Mouse (Mus musculus): ENCODE results near the gene Rps12. TPM values are rescaled to one million over a fixed set of nuclear protein-coding genes. Genes with fewer than 3 reads are reported as not detected.

Rps12 gene
- total RNA-seq (2023; ENCODE audit: inconsistent age): 794 to 1,463 TPM (median 1,064 TPM) in 4 replicates

DNA sequence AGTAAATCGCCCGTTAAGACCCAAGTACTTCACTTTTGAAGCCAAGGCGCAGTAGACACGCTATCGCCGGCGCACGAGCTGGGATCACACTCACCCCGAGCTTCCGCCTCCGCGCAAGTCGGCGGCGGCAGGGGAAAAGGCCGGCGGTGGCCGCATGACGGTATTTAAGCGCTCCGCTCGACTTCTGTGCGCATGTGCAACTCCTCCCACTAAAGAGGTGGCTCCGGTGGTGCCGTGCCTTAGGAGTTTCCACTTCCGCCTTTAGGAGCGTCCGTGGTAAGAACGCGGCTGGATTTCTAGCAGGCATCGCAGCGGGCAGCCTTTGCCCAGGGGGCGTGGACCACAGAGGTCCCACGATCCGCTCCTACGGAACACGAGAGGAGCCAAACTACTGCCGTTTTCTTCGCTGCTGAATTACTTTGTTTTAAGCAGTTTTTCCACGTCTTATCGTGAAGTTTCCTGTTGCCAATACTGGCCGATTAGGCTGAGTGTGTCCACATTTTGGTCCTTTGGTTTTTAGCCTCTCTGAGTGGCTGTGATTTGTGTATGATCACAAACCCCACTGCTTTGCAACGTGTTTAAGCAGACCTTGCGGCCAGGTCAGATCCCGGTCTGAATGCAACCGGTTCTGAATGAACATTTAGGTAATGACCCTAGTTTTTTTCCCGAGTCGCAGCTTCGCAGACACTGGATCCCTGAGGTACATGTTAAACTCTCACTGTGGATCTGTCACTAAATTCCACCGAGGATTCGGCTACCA lies at the start of gene Rps12:
TSS of gene Rps12 (minus strand) at position 214 of the 760 bp plus-strand sequence.

DNA sequence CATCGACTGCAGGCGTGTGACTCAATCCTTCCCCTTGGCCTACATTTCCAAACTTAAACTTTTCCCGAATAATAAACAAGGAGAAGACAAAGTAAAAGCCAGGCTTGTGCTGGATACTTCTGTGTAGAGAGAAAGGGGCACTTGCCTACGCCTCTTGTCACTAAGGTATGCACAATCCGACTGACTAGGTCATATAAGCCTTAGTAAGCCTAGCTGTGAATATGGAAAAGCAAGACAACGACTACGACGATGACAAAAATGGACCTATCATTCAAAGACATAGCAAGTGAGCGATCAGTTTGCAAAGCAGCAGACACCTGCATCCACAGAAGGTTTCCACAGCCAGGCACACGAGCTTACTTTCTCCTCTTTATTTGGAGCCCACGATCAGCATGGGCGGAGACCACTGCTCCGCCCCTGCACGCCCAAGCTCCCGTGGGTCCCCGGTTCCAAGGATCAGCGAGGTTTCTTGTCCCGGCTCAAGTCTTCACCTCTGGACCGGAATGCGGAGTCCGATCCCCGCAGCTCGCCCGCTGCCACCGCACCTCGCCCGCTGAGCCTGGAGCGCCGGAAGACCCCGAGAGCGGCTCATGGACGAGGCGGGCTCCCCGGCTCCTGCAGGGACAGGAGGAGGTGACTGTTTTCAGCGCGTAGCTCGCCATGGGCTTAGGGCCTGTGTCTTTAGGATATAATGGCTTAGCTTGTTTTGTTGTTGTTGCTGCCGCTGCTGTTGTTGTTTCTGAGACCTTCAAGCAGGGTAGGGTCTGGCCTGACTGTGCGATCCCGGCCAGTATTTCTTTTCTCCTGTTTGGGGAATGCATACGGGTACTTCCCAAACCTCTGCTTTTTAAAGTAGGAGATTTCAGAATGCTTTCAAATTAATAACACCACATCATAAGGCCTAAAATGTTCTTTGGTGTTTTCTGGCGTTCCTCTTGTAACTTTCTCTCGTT lies 9.8 kb upstream of the Rps12 start, which contains the start of gene Slc18b1:
TSS of gene Slc18b1 (plus strand) at position 436 of the 953 bp plus-strand sequence.

Other genes starting within 250 kb of the Rps12 start
- 0.16 to 0.45 TPM in 2 of 4 replicates, not detected in the others for gene Slc18b1, start 9.7 kb upstream of the Rps12 start, total RNA-seq (2023; ENCODE audit: inconsistent age)
- not detected in 4 replicates for gene Vnn3, start 64.2 kb upstream of the Rps12 start, total RNA-seq (2023; ENCODE audit: inconsistent age)
- gene Vnn1, start 107.4 kb upstream of the Rps12 start, total RNA-seq (2023; ENCODE audit: inconsistent age): not detected in 4 replicates
- gene Taar1, start 133.1 kb upstream of the Rps12 start, total RNA-seq (2023; ENCODE audit: inconsistent age): not detected in 4 replicates
- gene Taar2, start 151.3 kb upstream of the Rps12 start, total RNA-seq (2023; ENCODE audit: inconsistent age): not detected in 4 replicates
- not detected in 4 replicates for gene Taar3, start 162.3 kb upstream of the Rps12 start, total RNA-seq (2023; ENCODE audit: inconsistent age)
- gene Taar4, start 173.2 kb upstream of the Rps12 start, total RNA-seq (2023; ENCODE audit: inconsistent age): not detected in 4 replicates
- gene Taar5, start 183.4 kb upstream of the Rps12 start, total RNA-seq (2023; ENCODE audit: inconsistent age): not detected in 4 replicates
- not detected in 4 replicates for gene Taar6, start 198.4 kb upstream of the Rps12 start, total RNA-seq (2023; ENCODE audit: inconsistent age)
- not detected in 4 replicates for gene Taar7a, start 206.2 kb upstream of the Rps12 start, total RNA-seq (2023; ENCODE audit: inconsistent age)
- gene Taar7b, start 212.7 kb upstream of the Rps12 start, total RNA-seq (2023; ENCODE audit: inconsistent age): not detected in 4 replicates
- gene Taar7d, start 239.9 kb upstream of the Rps12 start, total RNA-seq (2023; ENCODE audit: inconsistent age): not detected in 4 replicates

Measured in B cell, adult (primary cell).